Mouse (Mus musculus): ENCODE results near the gene Slc22a14. TPM values are rescaled to one million over a fixed set of nuclear protein-coding genes. Genes with fewer than 3 reads are reported as not detected.

Slc22a14 gene
- total RNA-seq, 2 experiments from 2014 or later: not detected

- no peak for DNase-seq (ENCODE audit: low spot score in 2 of 2)
- intact Hi-C loops (cut with DNase I): no loop called here
These were observed 3.9 kb downstream of the Slc22a14 start for GRCm38 (mm10) chr9:119361416-119361815.

GRCm38 (mm10) chr9:119358058-119358429 is 7.3 kb downstream of the Slc22a14 start:
- DNase-seq (ENCODE audit: low spot score in 2 of 2): no peak
- intact Hi-C loops (cut with DNase I): loop anchor here (10.0 kb wide), 1 partner anchor 203 kb away; the partner anchor contains the start of genes Acaa1b and Gm47289

DNA sequence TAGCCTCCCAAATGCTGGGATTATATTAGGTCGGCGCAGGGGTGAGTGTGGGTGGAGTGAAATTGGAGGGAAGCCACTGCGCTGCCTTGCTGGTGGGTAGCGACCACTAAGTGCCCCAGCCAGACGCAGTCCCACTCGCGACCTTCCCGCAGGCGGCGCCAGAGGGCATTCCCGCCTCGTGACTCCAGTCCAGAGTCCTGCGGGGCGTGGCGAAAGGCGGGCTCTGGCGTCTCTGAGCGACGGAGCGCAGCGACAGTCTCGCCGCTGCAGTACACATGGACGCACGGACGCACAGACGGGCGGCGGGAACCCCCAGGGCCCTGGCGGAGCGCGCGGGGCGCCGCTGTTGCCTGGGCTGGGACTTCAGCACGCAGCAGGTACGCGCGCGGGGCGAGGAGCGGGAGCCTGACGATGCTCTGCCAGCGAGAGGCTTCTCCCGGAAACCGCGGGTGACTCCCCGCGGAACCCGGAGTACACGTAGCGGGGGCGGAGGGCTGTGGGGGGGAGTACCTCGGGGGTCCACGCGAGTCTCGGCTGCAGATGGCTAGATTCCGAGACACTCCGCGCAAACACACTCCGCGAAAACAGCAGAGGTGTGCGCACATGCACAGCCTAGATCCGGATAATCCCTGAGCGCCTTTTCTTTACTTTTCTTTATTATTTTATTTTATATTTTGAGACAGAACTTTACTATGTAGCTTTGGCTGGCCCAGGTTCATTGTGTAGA is 7.9 kb downstream of the Slc22a14 start, which contains the start of gene Xylb:
TSS of gene Xylb (plus strand) at position 51 of the 727 bp plus-strand sequence.
- intact Hi-C loops (cut with DNase I): loop anchor here (2.0 to 10.0 kb wide), 4 partner anchors 35 to 203 kb away; partner anchors contain the start of genes Acaa1b, Acvr2b, Gm47289 and Oxsr1

GRCm38 (mm10) chr9:119355943-119356342 is 9.4 kb downstream of the Slc22a14 start:
- DNase-seq (ENCODE audit: low spot score in 2 of 2): peak in 1 of 2 experiments; percentile 62
- intact Hi-C loops (cut with DNase I): loop anchor here (2.0 to 10.0 kb wide), 4 partner anchors 33 to 201 kb away; partner anchors contain the start of genes Acaa1b, Acvr2b, Gm47289 and Oxsr1

More for the DNA sequence above, 7.9 kb downstream of the Slc22a14 start, which contains the start of gene Xylb:
- DNase-seq (ENCODE audit: low spot score in 2 of 2): peak; percentile 87 to 88

DNA sequence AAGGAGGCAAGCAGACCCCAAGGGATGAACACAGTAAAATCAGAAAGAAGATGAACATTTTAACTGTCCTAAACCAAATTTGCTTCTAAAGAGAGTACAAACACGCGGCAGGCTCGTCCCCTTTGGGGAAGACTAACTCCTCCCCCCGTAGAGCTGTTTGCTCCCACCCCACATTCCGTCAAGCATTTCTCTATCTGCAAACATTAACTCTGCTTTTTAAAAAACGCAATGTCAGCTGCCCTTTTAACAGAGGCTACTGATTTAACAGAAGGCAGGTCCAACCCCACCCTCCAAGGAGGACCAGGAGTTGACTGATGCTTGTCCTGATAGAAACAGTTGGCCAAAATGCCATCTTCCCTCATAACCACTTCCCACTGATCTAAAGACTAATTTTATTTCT is 11.4 kb downstream of the Slc22a14 start:
- no peak for DNase-seq (ENCODE audit: low spot score in 2 of 2)
- intact Hi-C loops (cut with DNase I): loop anchor here (10.0 kb wide), 1 partner anchor 199 kb away; the partner anchor contains the start of genes Acaa1b and Gm47289

- intact Hi-C loops (cut with DNase I): loop anchor here (10.0 kb wide), 1 partner anchor 197 kb away; the partner anchor contains the start of genes Acaa1b and Gm47289
These were observed 13.3 kb downstream of the Slc22a14 start for GRCm38 (mm10) chr9:119352060-119352459.

DNA sequence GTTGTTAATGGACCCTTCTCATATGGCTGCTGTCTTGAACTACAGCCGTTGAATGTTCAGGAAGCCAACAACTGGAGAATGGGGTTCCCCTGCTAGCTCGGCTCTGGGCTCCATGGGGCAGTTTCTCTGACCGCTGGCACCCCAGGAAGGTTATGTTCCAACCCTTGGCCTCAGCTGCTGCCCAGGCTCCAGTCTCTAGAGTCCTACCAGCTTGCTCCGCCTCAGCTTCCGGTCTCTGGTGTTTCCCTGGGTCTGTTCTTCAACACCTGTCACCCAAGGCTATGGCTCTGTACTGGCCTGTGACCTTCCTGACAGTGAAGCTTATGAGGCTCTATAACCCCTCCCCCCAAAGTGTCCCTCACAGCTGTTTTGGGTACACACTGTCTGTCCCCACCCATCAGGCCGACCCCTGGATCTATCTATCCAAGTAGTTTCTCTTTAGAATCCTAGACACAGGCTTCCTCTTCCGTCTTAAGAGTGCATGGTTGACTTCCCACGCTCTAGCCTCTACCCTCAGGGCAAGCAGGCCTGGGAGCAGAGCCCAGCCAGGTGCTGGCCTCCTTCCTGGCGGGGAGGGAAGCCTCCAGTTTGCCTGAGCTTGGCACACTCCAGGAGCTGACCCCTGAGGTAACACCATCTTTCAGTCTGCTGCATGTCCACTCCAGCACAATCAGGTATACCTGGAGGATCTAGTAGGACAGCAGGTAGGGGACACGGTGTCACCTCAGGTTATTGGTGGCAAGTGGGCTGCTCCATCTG is 14.2 kb downstream of the Slc22a14 start:
- no peak for DNase-seq (ENCODE audit: low spot score in 2 of 2)
- intact Hi-C loops (cut with DNase I): loop anchor here (10.0 kb wide), 1 partner anchor 196 kb away; the partner anchor contains the start of genes Acaa1b and Gm47289

More at GRCm38 (mm10) chr9:119352060-119352459, 13.3 kb downstream of the Slc22a14 start:
- peak; percentile 60 to 66 for DNase-seq (ENCODE audit: low spot score in 2 of 2)

GRCm38 (mm10) chr9:119350531-119350930 is 14.8 kb downstream of the Slc22a14 start:
- intact Hi-C loops (cut with DNase I): loop anchor here (10.0 kb wide), 1 partner anchor 196 kb away; the partner anchor contains the start of genes Acaa1b and Gm47289

GRCm38 (mm10) chr9:119346376-119346775 is 19.0 kb downstream of the Slc22a14 start:
- DNase-seq (ENCODE audit: low spot score in 2 of 2): no peak
- intact Hi-C loops (cut with DNase I): loop anchor here (10.0 kb wide), 1 partner anchor 242 kb away; the partner anchor contains the start of gene Dlec1

More at GRCm38 (mm10) chr9:119350531-119350930, 14.8 kb downstream of the Slc22a14 start:
- no peak for DNase-seq (ENCODE audit: low spot score in 2 of 2)

- intact Hi-C loops (cut with DNase I): loop anchor here (5.0 to 10.0 kb wide), 2 partner anchors 238 to 415 kb away; partner anchors contain the start of genes Ctdspl and Dlec1
- DNase-seq (ENCODE audit: low spot score in 2 of 2): no peak
These were observed 22.6 kb downstream of the Slc22a14 start for GRCm38 (mm10) chr9:119342728-119343127.

DNA sequence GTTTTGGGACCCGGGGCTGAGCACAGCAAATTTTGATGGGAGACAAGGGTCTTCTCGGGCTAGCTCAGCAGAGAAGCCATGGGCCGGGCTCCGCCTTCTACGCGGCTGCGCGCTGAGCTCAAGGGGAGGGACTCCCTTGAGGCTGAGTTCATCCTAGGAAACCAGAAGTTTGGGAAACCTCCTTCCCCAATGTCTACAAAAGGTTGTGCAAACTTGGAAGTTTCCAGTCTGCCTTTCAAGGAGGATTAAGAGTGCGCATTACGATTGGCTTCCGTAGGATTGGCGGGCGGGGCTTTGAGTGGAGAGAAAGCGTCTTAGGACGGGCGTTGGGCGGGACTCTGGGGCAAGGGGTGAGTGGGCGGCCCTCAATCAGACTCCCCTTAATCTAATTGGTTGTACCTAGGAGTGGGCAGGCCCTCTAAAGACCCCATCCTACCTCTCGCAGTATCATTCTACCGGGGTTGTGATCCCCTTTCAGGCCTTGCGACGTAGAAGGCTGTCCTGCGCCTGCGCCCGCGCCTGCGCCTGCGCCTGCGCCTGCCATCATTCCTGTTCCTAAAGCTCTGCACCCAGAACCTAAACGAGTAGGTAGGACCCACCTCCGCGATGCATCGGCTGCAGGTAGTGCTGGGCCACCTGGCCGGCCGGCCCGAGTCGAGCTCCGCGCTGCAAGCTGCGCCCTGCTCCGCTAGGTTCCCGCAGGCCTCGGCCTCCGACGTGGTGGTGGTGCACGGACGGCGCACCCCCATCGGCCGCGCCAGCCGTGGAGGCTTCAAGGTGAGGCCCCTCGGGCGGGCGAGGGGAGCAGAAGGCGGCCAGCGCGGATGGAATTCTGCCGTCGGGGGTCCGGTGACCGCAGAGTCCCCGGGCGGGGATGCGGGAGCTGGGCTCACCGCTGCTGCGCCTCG is 24.2 kb downstream of the Slc22a14 start, which contains the start of gene Myd88:
TSS of gene Myd88 (minus strand) at position 503 of the 908 bp plus-strand sequence.
- intact Hi-C loops (cut with DNase I): loop anchor here (2.0 to 10.0 kb wide), 3 partner anchors 18 to 414 kb away; partner anchors contain the start of genes Ctdspl, Dlec1 and Oxsr1
- DNase-seq (ENCODE audit: low spot score in 2 of 2): peak; percentile 93 to 99

DNA sequence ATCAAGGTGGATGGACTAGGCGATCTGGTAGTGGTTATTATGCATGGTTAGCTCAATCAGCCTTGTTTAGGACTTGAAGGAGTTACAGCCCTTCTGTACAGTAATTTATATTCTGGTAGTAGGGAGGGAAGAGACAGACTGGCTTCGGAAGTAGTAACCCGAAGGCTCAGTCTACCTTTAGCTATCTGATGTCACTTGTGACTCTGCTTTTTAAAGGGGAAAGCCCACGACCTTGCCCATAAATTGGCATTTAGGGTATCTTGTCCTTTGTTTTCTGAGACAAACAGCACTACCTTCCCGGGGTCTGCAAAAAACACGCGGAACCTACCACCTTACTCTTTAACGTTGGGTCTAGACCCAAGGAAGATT is 25.2 kb downstream of the Slc22a14 start:
- peak in 1 of 2 experiments; percentile 14 for DNase-seq (ENCODE audit: low spot score in 2 of 2)
- intact Hi-C loops (cut with DNase I): loop anchor here (2.0 to 10.0 kb wide), 3 partner anchors 17 to 413 kb away; partner anchors contain the start of genes Ctdspl, Dlec1 and Oxsr1

GRCm38 (mm10) chr9:119339558-119340211 is 25.7 kb downstream of the Slc22a14 start, which contains the start of gene Acaa1a:
Gene Acaa1a, plus strand, starts transcription at chr9:119339676.
- intact Hi-C loops (cut with DNase I): loop anchor here (2.0 to 10.0 kb wide), 3 partner anchors 17 to 412 kb away; partner anchors contain the start of genes Ctdspl, Dlec1 and Oxsr1
- DNase-seq (ENCODE audit: low spot score in 2 of 2): peak; percentile 37 to 47

DNA sequence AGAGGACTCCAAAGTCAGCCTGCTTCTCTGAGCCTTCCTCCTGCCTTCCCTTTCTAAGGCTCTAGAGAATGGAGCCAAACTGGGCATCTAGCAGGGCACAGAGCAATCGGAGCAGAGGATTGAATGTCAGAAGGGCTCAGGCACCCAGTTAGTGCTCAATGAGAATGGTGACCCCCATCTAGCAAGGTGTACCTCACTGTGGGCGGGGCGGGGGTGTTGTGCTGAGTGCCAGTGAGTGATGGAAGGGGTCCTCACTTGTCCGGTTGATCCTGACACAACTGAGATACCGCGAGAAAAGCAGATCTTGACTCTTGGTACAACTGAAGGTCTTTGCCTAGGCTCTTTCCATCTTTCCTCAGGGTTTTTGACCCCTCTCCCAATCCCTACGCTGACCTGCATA is 26.2 kb downstream of the Slc22a14 start:
- DNase-seq (ENCODE audit: low spot score in 2 of 2): no peak

GRCm38 (mm10) chr9:119338350-119338749 is 27.0 kb downstream of the Slc22a14 start:
- DNase-seq (ENCODE audit: low spot score in 2 of 2): no peak
- intact Hi-C loops (cut with DNase I): no loop called here

More for the DNA sequence above, 26.2 kb downstream of the Slc22a14 start:
- intact Hi-C loops (cut with DNase I): no loop called here

GRCm38 (mm10) chr9:119337842-119338241 is 27.5 kb downstream of the Slc22a14 start:
- intact Hi-C loops (cut with DNase I): no loop called here
- no peak for DNase-seq (ENCODE audit: low spot score in 2 of 2)

GRCm38 (mm10) chr9:119335571-119335970 is 29.8 kb downstream of the Slc22a14 start:
- intact Hi-C loops (cut with DNase I): no loop called here
- DNase-seq (ENCODE audit: low spot score in 2 of 2): no peak

DNA sequence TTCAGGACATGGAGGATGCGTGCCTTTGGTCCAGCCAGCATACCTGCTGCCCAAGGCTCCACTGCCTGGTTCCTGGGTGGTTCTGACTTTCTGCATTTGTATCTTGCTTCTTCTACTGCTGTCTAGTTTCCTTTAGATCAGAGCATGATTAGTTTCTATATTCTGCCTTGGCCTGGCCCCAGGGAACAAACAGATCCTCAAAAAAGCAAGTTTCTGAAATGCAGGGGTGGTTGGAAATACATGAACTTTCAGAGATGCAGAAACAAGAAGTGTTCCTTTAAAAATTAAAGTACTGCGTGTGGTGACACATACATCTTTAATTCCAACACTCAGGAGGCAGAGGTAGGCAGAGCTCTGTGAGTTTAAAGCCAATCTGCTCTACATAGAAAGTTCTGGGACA is 30.5 kb downstream of the Slc22a14 start:
- DNase-seq (ENCODE audit: low spot score in 2 of 2): peak; percentile 24 to 73
- intact Hi-C loops (cut with DNase I): no loop called here

All from left cerebral cortex, postnatal 25 days (tissue).